Mouse (Mus musculus) ES-Bruce4 (cell line): Measurements from ENCODE around the gene Foxp1. TPM values are rescaled to one million over a fixed set of nuclear protein-coding genes. Genes with fewer than 3 reads are reported as not detected.
A peak's percentile ranks its signal among the peaks of the same experiment; 100 is the strongest.

Experiments
- H3K27ac ChIP-seq: 2 replicates; pipeline ENCODE4 v1.5.1; 2012; ENCODE audit warnings: low read length, inconsistent platforms; ENCODE audit not compliant: insufficient read depth
- H3K27me3 ChIP-seq: 2 replicates; pipeline ENCODE4 v1.6.1; 2012; ENCODE audit warnings: mild to moderate bottlenecking, low read length, inconsistent platforms; ENCODE audit not compliant: control insufficient read depth, poor library complexity, insufficient read depth, severe bottlenecking
- H3K36me3 ChIP-seq: 2 replicates; pipeline ENCODE4 v1.6.1; 2012; ENCODE audit warnings: inconsistent platforms, mild to moderate bottlenecking, low read length, moderate library complexity; ENCODE audit not compliant: control insufficient read depth, poor library complexity, insufficient read depth, severe bottlenecking
- H3K4me1 ChIP-seq: one replicate; pipeline ENCODE4 v1.8.1; 2011; ENCODE audit warnings: low read length; ENCODE audit not compliant: control insufficient read depth, insufficient read depth
- H3K4me3 ChIP-seq: 2 replicates; pipeline ENCODE4 v1.5.1; 2011; ENCODE audit warnings: low read depth, mild to moderate bottlenecking, low read length
- H3K9ac ChIP-seq: 2 replicates; pipeline ENCODE4 v1.6.1; 2012; ENCODE audit warnings: low read depth, mild to moderate bottlenecking, inconsistent platforms; ENCODE audit not compliant: poor library complexity, severe bottlenecking
- H3K9me3 ChIP-seq: replicated peaks from 2 replicates; pipeline ENCODE4 v1.6.1; 2012; ENCODE audit warnings: mild to moderate bottlenecking, low read length, inconsistent platforms; ENCODE audit not compliant: control insufficient read depth, poor library complexity, insufficient read depth, severe bottlenecking
- CTCF ChIP-seq: IDR thresholded peaks from one replicate; pipeline ENCODE4 v1.8.1; 2011; ENCODE audit warnings: low read depth, low read length
- EP300 ChIP-seq: IDR thresholded peaks from 2 replicates; pipeline ENCODE4 v1.6.1; 2011; ENCODE audit warnings: low read depth, low read length; ENCODE audit not compliant: insufficient read depth
- POLR2A ChIP-seq: IDR thresholded peaks from one replicate; pipeline ENCODE4 v1.8.1; 2011; ENCODE audit warnings: low read length; ENCODE audit not compliant: insufficient read depth
- polyA plus RNA-seq: library from polyadenylated mRNA; stranded (reverse); fragments of >200 nt; gene quantifications from 2 replicates; pipeline ENCODE4 v1.2.4, GENCODE M21; 2011; ENCODE audit warnings: low read depth; ENCODE audit not compliant: missing spikeins, insufficient read depth, insufficient read length

Gene Foxp1
- 31.7 and 33.5 TPM in 2 replicates for polyA plus RNA-seq

DNA sequence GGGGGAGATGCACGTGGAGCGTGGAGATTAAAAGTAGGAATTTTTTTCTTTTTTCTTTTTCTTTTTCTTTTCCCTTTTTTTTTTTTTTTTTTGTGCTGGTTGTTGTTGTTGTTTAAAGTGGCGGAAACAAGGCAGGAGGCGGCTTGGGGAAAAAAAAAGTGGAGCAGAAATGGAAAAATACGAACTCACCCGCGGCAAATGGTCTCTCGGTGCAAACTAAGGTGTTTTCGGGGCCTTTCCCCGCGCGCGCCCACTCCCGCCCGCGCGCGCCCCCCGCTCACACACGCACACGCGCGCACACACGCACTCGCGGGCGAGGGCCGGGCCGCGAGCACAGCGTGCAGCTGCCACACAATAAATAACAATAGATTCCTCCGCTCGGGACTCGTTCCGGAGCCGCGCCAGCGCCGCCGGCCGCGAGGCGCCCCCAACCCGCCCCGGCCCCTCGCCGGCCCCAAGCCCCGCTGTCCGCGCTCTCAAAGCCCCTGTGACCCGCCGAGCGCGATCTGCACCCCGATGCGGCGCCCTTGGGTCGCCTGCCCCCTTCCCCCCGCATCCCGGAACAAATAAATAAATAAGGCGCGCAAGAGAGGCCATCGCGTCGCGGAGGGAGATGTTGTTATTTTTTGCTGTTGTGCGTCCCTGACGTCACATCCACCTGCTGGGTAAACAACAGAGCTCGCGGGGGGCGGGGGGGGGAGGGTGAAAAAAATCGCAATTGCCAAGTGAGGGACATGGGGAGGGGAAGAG, at the start of gene Foxp1:
Foxp1 (minus strand) TSS at position 363 of the 750 bp plus-strand sequence.
- no peaks in the 10 kb centered on the region for H3K9me3 ChIP-seq
- peak within 1 kb of the TSS; percentile 72 for H3K4me3 ChIP-seq
- no peaks in the 10 kb centered on the region for H3K4me1 ChIP-seq
- H3K9ac ChIP-seq, result peak within 1 kb of the TSS; percentile 19
- no peak within 1 kb of the TSS for H3K27ac ChIP-seq
- H3K36me3 ChIP-seq, result no peaks in the 10 kb centered on the region
- no peak for TF ChIP-seq EP300
- H3K27me3 ChIP-seq, result peaks cover 26% of the 10 kb centered on the region

- Histone ChIP-seq H3K27me3 (no peaks in the 10 kb centered on the region), H3K9ac (no peak overlapping the region), H3K36me3 (no peaks in the 10 kb centered on the region), H3K4me3 (no peak overlapping the region), H3K9me3 (no peaks in the 10 kb centered on the region), H3K27ac (no peak overlapping the region), H3K4me1 (no peaks in the 10 kb centered on the region)
- TF ChIP-seq EP300 (no peak), POLR2A (no peak), CTCF (no peak)
These were observed 49.5 kb upstream of the Foxp1 start for GRCm38 (mm10) chr6:99572071-99572470.

DNA sequence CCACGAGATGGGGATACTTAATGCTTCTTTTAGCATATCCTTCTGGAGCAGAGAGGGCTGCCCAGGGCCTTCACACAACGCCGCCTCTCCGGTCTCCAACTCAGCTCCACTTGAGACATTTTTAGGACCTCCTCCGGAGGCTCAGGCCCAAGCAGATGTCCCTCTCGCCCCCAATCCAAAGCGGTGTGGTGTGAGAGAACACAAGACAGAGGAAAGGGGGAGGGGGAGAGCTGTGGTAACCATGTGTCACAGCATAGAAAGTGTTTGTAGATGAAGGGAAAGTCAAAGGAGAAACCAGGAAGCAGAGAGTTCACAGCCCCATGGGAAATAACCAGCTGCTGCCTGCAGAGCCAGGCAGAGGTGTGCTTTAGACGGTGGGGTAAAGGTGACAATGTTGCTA, 44.4 kb upstream of the Foxp1 start:
- no peak overlapping the region for H3K4me3 ChIP-seq
- no peaks in the 10 kb centered on the region for H3K4me1 ChIP-seq
- H3K9ac ChIP-seq, result no peak overlapping the region
- no peaks in the 10 kb centered on the region for H3K9me3 ChIP-seq
- no peaks in the 10 kb centered on the region for H3K36me3 ChIP-seq
- H3K27ac ChIP-seq, result no peak overlapping the region
- TF ChIP-seq CTCF (no peak), EP300 (no peak), POLR2A (no peak)
- no peaks in the 10 kb centered on the region for H3K27me3 ChIP-seq

DNA sequence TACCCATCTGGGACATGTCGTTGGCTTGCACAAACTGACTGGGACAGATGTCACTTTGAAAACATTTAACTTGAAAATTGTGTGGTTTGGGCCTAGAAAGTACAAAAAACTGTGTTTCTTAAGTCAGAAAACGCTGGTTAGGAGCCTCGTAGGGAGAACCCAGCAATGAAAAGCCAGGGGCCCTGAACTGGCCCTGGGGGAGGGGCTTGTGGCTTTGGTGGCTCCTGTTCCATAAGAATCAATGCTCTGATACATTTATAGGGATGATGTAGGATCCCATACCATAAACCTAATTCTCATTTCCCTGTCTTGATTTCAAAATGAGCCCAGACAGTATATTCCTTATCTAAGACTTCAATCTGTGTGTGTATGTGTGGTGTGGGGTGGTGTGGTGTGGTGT, 42.2 kb upstream of the Foxp1 start:
- Histone ChIP-seq H3K9me3 (no peaks in the 10 kb centered on the region), H3K27ac (no peak overlapping the region), H3K4me1 (peaks cover 2% of the 10 kb centered on the region), H3K9ac (no peak overlapping the region), H3K36me3 (no peaks in the 10 kb centered on the region), H3K27me3 (no peaks in the 10 kb centered on the region), H3K4me3 (no peak overlapping the region)
- no peak for TF ChIP-seq CTCF

GRCm38 (mm10) chr6:99556950-99557349, 34.4 kb upstream of the Foxp1 start:
- H3K27ac ChIP-seq, result no peak overlapping the region
- H3K4me1 ChIP-seq, result peaks cover 2% of the 10 kb centered on the region
- H3K4me3 ChIP-seq, result no peak overlapping the region
- no peaks in the 10 kb centered on the region for H3K9me3 ChIP-seq
- H3K36me3 ChIP-seq, result no peaks in the 10 kb centered on the region
- no peak overlapping the region for H3K9ac ChIP-seq
- no peak for TF ChIP-seq CTCF
- TF ChIP-seq EP300, result no peak
- TF ChIP-seq POLR2A, result no peak
- no peaks in the 10 kb centered on the region for H3K27me3 ChIP-seq

GRCm38 (mm10) chr6:99552816-99553215, 30.3 kb upstream of the Foxp1 start:
- TF ChIP-seq EP300 (no peak), POLR2A (no peak), CTCF (no peak)

More at GRCm38 (mm10) chr6:99552816-99553215, 30.3 kb upstream of the Foxp1 start:
- no peaks in the 10 kb centered on the region for H3K36me3 ChIP-seq
- no peaks in the 10 kb centered on the region; the same call in 1 of the 2 replicates for H3K9me3 ChIP-seq
- H3K9ac ChIP-seq, result no peak overlapping the region
- no peak overlapping the region for H3K27ac ChIP-seq
- no peaks in the 10 kb centered on the region for H3K27me3 ChIP-seq
- H3K4me1 ChIP-seq, result no peaks in the 10 kb centered on the region
- H3K4me3 ChIP-seq, result no peak overlapping the region
